Mouse (Mus musculus) frontal cortex, postnatal 36 days (tissue): ENCODE results near the gene Cldn6.
A peak's percentile ranks its signal among the peaks of the same experiment; 100 is the strongest.

ENCODE experiments used
- DNase-seq, 2 experiments: peaks; one replicate each; pipeline ENCODE4 v3.0.0; 2022; ENCODE audit warnings: low spot score in 2 of 2

Cldn6 gene

GRCm38 (mm10) chr17:23721886-23722285 lies 42.8 kb downstream of the Cldn6 start:
- DNase-seq, result no peak

- no peak for DNase-seq
Observed at GRCm38 (mm10) chr17:23722376-23723125, 43.5 kb downstream of the Cldn6 start, which contains the start of gene 1520401A03Rik. 1520401A03Rik (minus strand) TSS chr17:23722783.

GRCm38 (mm10) chr17:23725477-23725876 lies 46.4 kb downstream of the Cldn6 start:
- DNase-seq, result no peak

DNA sequence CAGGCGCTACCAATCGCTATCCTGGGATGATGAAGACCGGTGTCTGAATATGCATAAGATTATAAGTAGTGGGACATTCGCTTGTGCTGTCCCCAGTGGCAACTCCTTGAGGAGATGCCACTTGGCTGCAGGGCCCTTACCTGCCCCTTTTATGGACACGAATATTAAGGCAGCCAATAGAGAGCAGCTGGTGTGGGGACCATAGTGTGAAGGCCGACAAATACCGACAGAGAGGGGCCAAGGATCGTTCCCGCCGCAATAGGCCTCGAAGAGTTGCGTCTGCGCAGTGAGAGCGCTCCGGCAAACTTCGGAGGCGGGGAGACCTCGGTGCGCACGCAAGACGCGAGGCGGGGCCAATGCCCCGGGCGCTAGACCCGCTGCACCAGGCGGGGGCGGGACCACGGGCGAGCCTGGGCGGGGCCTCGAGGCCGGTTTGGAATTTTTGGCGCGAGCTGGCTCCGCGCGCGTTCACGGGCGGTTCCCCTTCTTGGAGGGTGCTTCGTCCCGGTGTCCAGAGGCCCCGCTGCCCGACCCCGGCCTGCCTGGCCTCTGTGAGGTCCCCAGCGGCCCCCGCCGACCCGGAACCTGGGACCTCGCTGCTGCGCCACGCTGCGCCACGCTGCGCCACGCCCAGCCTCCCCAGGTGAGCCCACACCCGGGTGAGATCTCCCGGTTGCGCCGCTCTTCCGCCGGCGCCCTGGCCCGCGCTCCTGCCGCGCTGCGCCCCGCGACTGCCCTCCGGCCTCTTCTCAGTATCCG lies 47.1 kb downstream of the Cldn6 start, which contains the start of gene Pkmyt1:
Gene Pkmyt1, plus strand, starts transcription at position 338 of the 759 bp plus-strand sequence.
- DNase-seq, result peak; percentile 91 to 95

DNA sequence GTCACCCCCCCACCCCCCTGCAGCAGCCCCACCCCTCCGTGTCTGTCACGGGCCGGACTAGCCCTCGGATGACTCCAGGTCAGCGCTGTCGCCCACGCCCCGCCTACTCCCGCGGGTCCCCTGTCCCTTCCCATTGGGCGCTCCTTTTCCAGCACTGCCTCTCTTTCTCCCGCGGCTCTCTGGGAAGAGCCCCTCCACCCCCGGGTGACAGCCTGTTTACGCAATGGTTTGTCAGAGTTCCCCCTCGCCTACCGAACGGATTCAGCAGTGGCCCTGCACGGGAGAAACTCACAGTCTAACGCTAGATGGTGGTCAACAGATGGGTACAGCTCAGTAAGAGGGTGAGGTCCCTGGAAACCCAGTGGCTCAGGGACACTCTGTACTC lies 47.7 kb downstream of the Cldn6 start:
- DNase-seq, result peak in 1 of 2 experiments; percentile 56

- DNase-seq, result no peak
Observed at GRCm38 (mm10) chr17:23730441-23730840, 51.4 kb downstream of the Cldn6 start.
